Mouse (Mus musculus) olfactory bulb, adult 2 months (tissue): ENCODE data around the gene Pam.

Experiments
- CTCF ChIP-seq: fragments of 200-500 bp; IDR thresholded peaks from 2 replicates; pipeline ENCODE4 v1.5.1; 2012; ENCODE audit warnings: low read depth, mild to moderate bottlenecking, low read length, moderate library complexity; ENCODE audit not compliant: insufficient read depth
- POLR2A ChIP-seq: fragments of 200-500 bp; IDR thresholded peaks from 2 replicates; pipeline ENCODE4 v1.6.1; 2012; ENCODE audit warnings: mild to moderate bottlenecking, low read depth, low read length, moderate library complexity; ENCODE audit not compliant: insufficient read depth

DNA sequence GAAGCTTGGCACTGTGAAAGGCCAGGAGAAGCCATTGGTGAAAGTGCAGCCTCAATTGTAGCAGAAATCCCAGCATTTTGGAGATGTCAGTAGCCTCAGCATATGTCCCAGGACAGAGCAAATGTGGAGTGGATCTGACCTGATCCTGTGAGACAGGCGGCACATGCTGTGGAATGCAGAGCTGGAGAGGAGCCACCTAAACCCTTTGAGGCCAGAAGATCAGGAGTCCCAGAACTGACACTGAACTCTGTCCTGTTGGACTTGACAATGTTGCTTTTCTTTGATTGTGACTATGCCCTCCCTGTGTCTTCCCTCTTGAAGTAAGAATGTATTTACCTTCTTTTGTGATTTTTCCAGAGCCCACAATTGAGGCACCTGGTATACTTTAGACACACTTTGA lies 33.7 kb upstream of the Pam start:
- no peak for TF ChIP-seq CTCF
- TF ChIP-seq POLR2A, result no peak
